Mouse (Mus musculus): ENCODE measurements around the gene 4833427G06Rik. TPM values are rescaled to one million over a fixed set of nuclear protein-coding genes. Genes with fewer than 3 reads are reported as not detected.

4833427G06Rik gene
- polyA plus RNA-seq, 1 experiment = 5.8 TPM

DNA sequence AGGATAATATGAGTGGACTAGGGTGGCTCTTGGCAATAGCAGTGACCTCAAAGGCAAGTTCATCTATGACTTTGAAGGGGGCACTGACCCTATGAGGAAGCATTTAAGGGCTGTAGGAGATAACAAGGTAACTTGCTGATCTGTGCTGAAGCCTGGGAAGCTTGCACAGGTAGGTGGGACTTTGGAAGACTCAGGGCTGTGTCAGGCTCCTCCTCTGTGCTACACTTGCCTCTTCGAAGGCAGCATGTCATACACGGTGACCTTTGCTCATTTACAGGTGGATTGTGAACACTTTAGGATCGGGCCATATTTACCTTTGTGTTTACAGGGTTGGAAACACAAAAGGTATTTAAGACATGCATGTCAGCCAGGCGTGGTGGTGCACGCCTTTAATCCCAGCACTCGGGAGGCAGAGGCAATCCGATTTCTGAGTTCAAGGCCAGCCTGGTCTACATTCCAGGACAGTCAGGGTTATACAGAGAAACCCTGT lies 60.3 kb downstream of the 4833427G06Rik start:
- no peak for TF ChIP-seq POLR2A (IDR thresholded peaks at IDR 0.05; ENCODE audit: low read depth, low read length)
- TF ChIP-seq CTCF (IDR thresholded peaks at IDR 0.05; ENCODE audit: borderline replicate concordance, insufficient read depth, low read length) = no peak
- no peak overlapping the region for H3K4me3 ChIP-seq (ENCODE audit: insufficient read depth, low read length)
- H3K27ac ChIP-seq (ENCODE audit: insufficient read depth, low read length) = no peak overlapping the region
- peaks cover 3% of the 10 kb centered on the region; the same call in 1 of the 2 replicates for H3K4me1 ChIP-seq (ENCODE audit: control insufficient read depth, insufficient read depth, low read length)

DNA sequence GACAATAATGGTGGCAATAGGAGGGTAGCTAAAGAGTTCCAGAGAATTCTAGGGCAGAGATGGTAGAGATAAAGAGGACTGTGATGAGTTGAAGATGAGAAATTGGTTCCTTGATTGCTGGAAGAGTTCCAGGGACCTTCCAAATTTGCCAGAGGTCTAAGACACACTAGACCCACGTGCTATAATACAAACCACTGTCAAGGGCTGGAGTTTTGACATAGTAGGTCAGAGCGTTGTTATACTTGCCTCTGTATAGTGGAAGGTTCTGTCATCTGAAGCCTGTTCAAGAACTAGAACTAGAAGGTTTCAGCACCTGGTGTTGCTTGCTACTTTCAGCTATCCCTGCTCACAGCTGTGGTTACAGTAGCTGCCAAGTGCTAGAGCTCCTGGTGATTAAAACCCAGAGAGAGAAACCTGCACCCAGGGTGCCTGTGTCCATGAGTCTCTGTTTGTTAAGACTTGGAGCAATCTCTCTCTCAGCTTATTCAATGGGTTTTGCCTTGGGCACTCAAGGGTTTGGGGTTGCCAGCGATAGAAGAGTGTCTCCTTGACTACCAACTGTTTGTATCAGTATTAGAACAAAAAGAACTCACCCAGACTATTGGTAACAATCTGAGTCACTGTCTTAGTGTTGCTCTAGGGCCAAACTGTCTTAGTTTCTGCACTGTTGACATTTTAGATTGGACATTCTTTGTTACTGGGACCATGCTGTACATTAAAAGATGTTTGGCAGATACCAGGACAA lies 68.9 kb downstream of the 4833427G06Rik start:
- H3K4me1 ChIP-seq (ENCODE audit: control insufficient read depth, insufficient read depth, low read length) = no peaks in the 10 kb centered on the region

DNA sequence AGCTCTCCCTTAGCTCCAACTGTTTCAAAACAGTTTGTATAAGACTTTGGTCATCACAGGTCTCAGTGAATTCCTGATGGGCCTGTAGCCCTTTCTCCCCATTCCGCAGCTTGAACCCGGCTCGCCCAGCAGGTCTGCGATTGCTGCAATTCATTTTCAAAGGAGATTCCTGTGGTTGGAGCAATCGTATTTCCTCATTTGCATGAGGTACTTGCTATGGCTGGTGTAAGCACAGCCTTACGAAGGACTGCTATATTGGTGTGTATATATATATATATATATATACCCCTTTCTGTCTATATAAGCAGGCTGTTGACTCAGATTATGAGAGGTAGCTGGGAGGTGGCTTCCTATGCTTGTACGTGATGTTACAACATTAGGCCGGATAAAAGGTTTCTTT lies 69.6 kb downstream of the 4833427G06Rik start:
- no peak overlapping the region for H3K27ac ChIP-seq (ENCODE audit: insufficient read depth, low read length)
- TF ChIP-seq CTCF (IDR thresholded peaks at IDR 0.05; ENCODE audit: borderline replicate concordance, insufficient read depth, low read length) = no peak
- no peak for TF ChIP-seq POLR2A (IDR thresholded peaks at IDR 0.05; ENCODE audit: low read depth, low read length)

More for the DNA sequence above, 68.9 kb downstream of the 4833427G06Rik start:
- Histone ChIP-seq H3K4me3 (ENCODE audit: insufficient read depth, low read length) (no peak overlapping the region), H3K27ac (ENCODE audit: insufficient read depth, low read length) (no peak overlapping the region)
- no peak for TF ChIP-seq POLR2A (IDR thresholded peaks at IDR 0.05; ENCODE audit: low read depth, low read length)
- TF ChIP-seq CTCF (IDR thresholded peaks at IDR 0.05; ENCODE audit: borderline replicate concordance, insufficient read depth, low read length) = no peak

DNA sequence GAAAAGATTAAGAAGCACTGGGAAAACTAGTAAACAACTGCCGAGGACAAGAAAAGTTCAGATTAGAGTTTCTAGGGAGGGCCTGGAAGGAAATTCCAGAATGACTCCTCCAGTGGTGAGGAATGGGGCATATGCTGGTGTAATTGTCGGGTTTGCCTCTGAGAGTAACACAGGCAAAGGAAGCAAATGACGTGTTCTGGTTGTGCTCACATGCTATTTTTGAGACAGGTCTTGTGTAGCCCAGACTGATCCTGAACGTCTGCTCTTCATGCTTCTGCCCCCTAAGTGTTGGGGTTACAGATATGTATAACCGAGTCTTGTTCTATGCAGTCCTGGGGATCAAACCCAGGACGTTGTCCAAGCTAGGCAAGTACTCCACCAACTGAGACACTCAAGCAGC lies 70.3 kb downstream of the 4833427G06Rik start:
- Histone ChIP-seq H3K4me3 (ENCODE audit: insufficient read depth, low read length) (no peak overlapping the region), H3K4me1 (ENCODE audit: control insufficient read depth, insufficient read depth, low read length) (no peaks in the 10 kb centered on the region), H3K27ac (ENCODE audit: insufficient read depth, low read length) (no peak overlapping the region)
- TF ChIP-seq POLR2A (IDR thresholded peaks at IDR 0.05; ENCODE audit: low read depth, low read length) (no peak), CTCF (IDR thresholded peaks at IDR 0.05; ENCODE audit: borderline replicate concordance, insufficient read depth, low read length) (no peak)

More for the DNA sequence above, 69.6 kb downstream of the 4833427G06Rik start:
- Histone ChIP-seq H3K4me3 (ENCODE audit: insufficient read depth, low read length) (no peak overlapping the region), H3K4me1 (ENCODE audit: control insufficient read depth, insufficient read depth, low read length) (no peaks in the 10 kb centered on the region)

Other genes with a start within 250 kb of the 4833427G06Rik start
- gene Sik2, start 93.0 kb downstream of the 4833427G06Rik start, polyA plus RNA-seq (2011; ENCODE audit: insufficient read length, low read depth, missing spikeins) = 22.1 and 23.2 TPM in 2 replicates
- not detected in 2 replicates for gene Btg4, start 41.2 kb downstream of the 4833427G06Rik start, polyA plus RNA-seq (2011; ENCODE audit: insufficient read length, low read depth, missing spikeins)
- 32.1 and 48.7 TPM in 2 replicates for gene Layn, start 25.0 kb downstream of the 4833427G06Rik start, polyA plus RNA-seq (2011; ENCODE audit: insufficient read length, low read depth, missing spikeins)
- gene Gm32742, start 63.4 kb upstream of the 4833427G06Rik start, polyA plus RNA-seq (2011; ENCODE audit: insufficient read length, low read depth, missing spikeins) = 0.05 TPM in 1 of 2 replicates, not detected in the other
- gene Pou2af1, start 111.6 kb upstream of the 4833427G06Rik start, polyA plus RNA-seq (2011; ENCODE audit: insufficient read length, low read depth, missing spikeins) = not detected in 2 replicates
- 4.2 and 5.4 TPM in 2 replicates for gene Colca2, start 176.5 kb upstream of the 4833427G06Rik start, polyA plus RNA-seq (2011; ENCODE audit: insufficient read length, low read depth, missing spikeins)
- gene 1810046K07Rik, start 226.8 kb upstream of the 4833427G06Rik start, polyA plus RNA-seq (2011; ENCODE audit: insufficient read length, low read depth, missing spikeins) = not detected in 2 replicates

Measured in embryonic fibroblast, embryonic 13.5 days (primary cell).